Mouse (Mus musculus) liver, embryonic 14.5 days (tissue): Measurements from ENCODE around the gene Camk2d.

Source experiments
- CTCF ChIP-seq: IDR thresholded peaks from 2 replicates; pipeline ENCODE4 v1.5.1; 2016; ENCODE audit warnings: antibody characterized with exemption, low read depth, control low read depth
- EP300 ChIP-seq: IDR thresholded peaks from 2 replicates; pipeline ENCODE4 v1.6.1; 2016; ENCODE audit warnings: antibody characterized with exemption, low read depth

- TF ChIP-seq CTCF (no peak), EP300 (no peak)
Measured at GRCm38 (mm10) chr3:126685363-126685762, 89.3 kb downstream of the Camk2d start.
